Comparison of ENCODE assay signal across 7 mouse cellular contexts in the genomic region with DNA sequence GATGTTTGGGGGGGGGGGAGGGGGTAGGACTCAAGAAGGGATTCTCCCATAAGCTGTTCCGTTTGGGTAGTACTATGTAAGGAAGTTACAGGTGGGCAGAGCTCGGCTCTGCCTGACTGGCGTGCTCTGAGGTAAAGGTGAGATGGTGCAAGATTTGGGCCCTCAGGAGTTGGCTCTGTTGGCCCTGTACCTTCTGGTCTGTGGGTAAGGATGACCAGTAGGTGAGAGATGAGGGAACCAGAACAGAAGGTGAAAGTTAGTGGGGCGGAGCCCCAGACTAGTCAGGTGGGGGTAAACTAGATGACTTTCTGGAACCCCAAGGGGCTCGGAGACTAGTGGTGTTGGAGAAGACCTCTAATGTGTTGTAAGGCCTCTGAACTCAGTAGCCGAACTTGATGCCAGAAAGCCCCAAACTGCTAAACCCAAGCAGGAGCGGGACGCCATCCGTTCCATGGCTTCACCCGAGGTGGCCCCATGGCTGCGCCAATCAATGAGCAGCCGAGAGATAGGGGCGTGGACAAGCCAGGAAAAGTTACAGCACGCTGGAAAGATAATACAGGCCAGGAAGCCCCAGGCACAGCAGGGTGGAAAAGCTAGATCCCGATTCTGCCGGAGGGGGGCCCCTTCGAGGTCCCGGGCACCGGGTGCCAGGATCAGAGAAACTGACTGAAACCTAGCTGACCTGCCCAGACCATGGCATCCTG. TPM values are rescaled to one million over a fixed set of nuclear protein-coding genes. Genes with fewer than 3 reads are reported as not detected.
A peak's percentile ranks its signal among the peaks of the same experiment; 100 is the strongest.
DNase-seq lines count a peak whose midpoint lies in the region; ATAC-seq and TF ChIP-seq lines count a peak whose summit lies in the region.

No protein-coding gene starts in this region.

- TF ChIP-seq POLR2A in embryonic fibroblast, embryonic 13.5 days (IDR thresholded peaks at IDR 0.05; ENCODE audit: low read depth, low read length) = peak; percentile 69

- no peak overlapping the region for H3K4me3 ChIP-seq in embryonic fibroblast, embryonic 13.5 days (ENCODE audit: insufficient read depth, low read length)
- H3K4me3 ChIP-seq in heart, embryonic 12.5 days = peak overlapping the region; percentile 55
- H3K4me3 ChIP-seq in lung, embryonic 15.5 days = peak overlapping the region; percentile 56
- peak overlapping the region; percentile 21; the same call in 1 of the 2 replicates for H3K4me3 ChIP-seq in neural tube, embryonic 14.5 days (ENCODE audit: low read depth, low read length)

- 0 out of 2 replicates have a peak, but pooled peaks cover 3% of the 10 kb centered on the region for H3K9me3 ChIP-seq in heart, embryonic 12.5 days (replicated peaks)
- no peaks in the 10 kb centered on the region for H3K9me3 ChIP-seq in lung, embryonic 15.5 days
- no peaks in the 10 kb centered on the region for H3K9me3 ChIP-seq in neural tube, embryonic 14.5 days (ENCODE audit: control insufficient read depth, low read length)

- H3K4me1 ChIP-seq in embryonic fibroblast, embryonic 13.5 days (ENCODE audit: control insufficient read depth, insufficient read depth, low read length) = peaks cover 14% of the 10 kb centered on the region
- H3K4me1 ChIP-seq in heart, embryonic 12.5 days (replicated peaks) = peaks cover 32% of the 10 kb centered on the region
- H3K4me1 ChIP-seq in lung, embryonic 15.5 days = peaks cover 25% of the 10 kb centered on the region
- no peaks in the 10 kb centered on the region for H3K4me1 ChIP-seq in neural tube, embryonic 14.5 days (ENCODE audit: control insufficient read depth, insufficient read depth, low read length)

- peaks cover 28% of the 10 kb centered on the region for H3K36me3 ChIP-seq in heart, embryonic 12.5 days
- H3K36me3 ChIP-seq in lung, embryonic 15.5 days = peaks cover 8% of the 10 kb centered on the region
- H3K36me3 ChIP-seq in neural tube, embryonic 14.5 days (ENCODE audit: control insufficient read depth, insufficient read depth, low read length) = 0 out of 2 replicates have a peak, but pooled peaks cover 6% of the 10 kb centered on the region

- DNase-seq in adrenal gland, postnatal 14 days = peak; percentile 91
- DNase-seq in kidney, adult 8-10 months = peak; percentile 45 to 67
- DNase-seq in frontal cortex, postnatal 36 days (ENCODE audit: low spot score in 2 of 2) = no peak

- H3K9ac ChIP-seq in heart, embryonic 12.5 days = peak overlapping the region; percentile 68
- H3K9ac ChIP-seq in lung, embryonic 15.5 days = peak overlapping the region; percentile 61
- H3K9ac ChIP-seq in neural tube, embryonic 14.5 days (replicated peaks; ENCODE audit: low read depth, low read length) = peak overlapping the region; percentile 28; the same call in 1 of the 2 replicates

- WGBS in heart, embryonic 12.5 days = 11% methylated on average over 19 of the region's 19 CpGs
- 15% methylated on average over 19 of the region's 19 CpGs for WGBS in lung, embryonic 15.5 days
- WGBS in neural tube, embryonic 14.5 days = 20% methylated on average over 19 of the region's 19 CpGs

- no peaks in the 10 kb centered on the region for H3K27me3 ChIP-seq in heart, embryonic 12.5 days (replicated peaks)
- no peaks in the 10 kb centered on the region for H3K27me3 ChIP-seq in lung, embryonic 15.5 days
- H3K27me3 ChIP-seq in neural tube, embryonic 14.5 days (ENCODE audit: control insufficient read depth, insufficient read depth, low read length) = no peaks in the 10 kb centered on the region

- ATAC-seq in heart, embryonic 12.5 days (ENCODE audit: insufficient number of reproducible peaks, low FRiP score) = peak; percentile 76
- peak; percentile 81 for ATAC-seq in lung, embryonic 15.5 days (ENCODE audit: borderline replicate concordance, extremely low read depth, low FRiP score, low TSS enrichment)
- peak; percentile 41; the same call in 1 of the 2 replicates for ATAC-seq in neural tube, embryonic 14.5 days (ENCODE audit: low read depth)

- peak overlapping the region; percentile 91 for H3K4me2 ChIP-seq in heart, embryonic 12.5 days
- peak overlapping the region; percentile 94 for H3K4me2 ChIP-seq in lung, embryonic 15.5 days
- peak overlapping the region; percentile 45 for H3K4me2 ChIP-seq in neural tube, embryonic 14.5 days (ENCODE audit: low read depth, low read length)

- TF ChIP-seq CTCF in embryonic fibroblast, embryonic 13.5 days (IDR thresholded peaks at IDR 0.05; ENCODE audit: borderline replicate concordance, insufficient read depth, low read length) = no peak

- H3K27ac ChIP-seq in embryonic fibroblast, embryonic 13.5 days (ENCODE audit: insufficient read depth, low read length) = peak overlapping the region; percentile 39
- peak overlapping the region; percentile 58 for H3K27ac ChIP-seq in heart, embryonic 12.5 days (ENCODE audit: poor library complexity, severe bottlenecking)
- 0 out of 2 replicates have a peak overlapping the region, but pooled peaks have one; percentile 20 for H3K27ac ChIP-seq in lung, embryonic 15.5 days
- no peak overlapping the region for H3K27ac ChIP-seq in neural tube, embryonic 14.5 days (ENCODE audit: low read depth, low read length)

RNA-seq across cellular contexts. Expression of a gene that starts 6.1 kb away (rescaled TPM):
- total RNA-seq in adrenal gland, postnatal 14 days (2021) = 13.9 and 24.7 TPM in 2 replicates
- 11.2 and 11.4 TPM in 2 replicates for polyA plus RNA-seq in embryonic fibroblast, embryonic 13.5 days (2011; ENCODE audit: insufficient read length, low read depth, missing spikeins)
- 12.7 and 13.1 TPM in 2 replicates for polyA plus RNA-seq in heart, embryonic 12.5 days (2016; fragmentation: Nextera tagmentation; extraction: Ambion mirVana)
- 15.9 and 18.0 TPM in 2 replicates for polyA plus RNA-seq in lung, embryonic 15.5 days (2015; fragmentation: Nextera tagmentation; extraction: Ambion mirVana)
- 1.8 and 4.0 TPM in 2 replicates for polyA plus RNA-seq in neural tube, embryonic 14.5 days (2014; fragmentation: Nextera tagmentation; extraction: Ambion mirVana)

RNA-seq across cellular contexts. Expression of a gene that starts 13.1 kb away (rescaled TPM):
- 14.2 and 16.5 TPM in 2 replicates for total RNA-seq in adrenal gland, postnatal 14 days (2021)
- polyA plus RNA-seq in embryonic fibroblast, embryonic 13.5 days (2011; ENCODE audit: insufficient read length, low read depth, missing spikeins) = 9.5 and 17.3 TPM in 2 replicates
- 5.6 and 5.7 TPM in 2 replicates for polyA plus RNA-seq in heart, embryonic 12.5 days (2016; fragmentation: Nextera tagmentation; extraction: Ambion mirVana)
- 4.5 and 4.8 TPM in 2 replicates for polyA plus RNA-seq in lung, embryonic 15.5 days (2015; fragmentation: Nextera tagmentation; extraction: Ambion mirVana)
- 6.3 and 7.4 TPM in 2 replicates for polyA plus RNA-seq in neural tube, embryonic 14.5 days (2014; fragmentation: Nextera tagmentation; extraction: Ambion mirVana)

RNA-seq across cellular contexts. Expression of a gene that starts 19.0 kb away (rescaled TPM):
- total RNA-seq in adrenal gland, postnatal 14 days (2021) = 127 and 135 TPM in 2 replicates
- polyA plus RNA-seq in embryonic fibroblast, embryonic 13.5 days (2011; ENCODE audit: insufficient read length, low read depth, missing spikeins) = 127 and 132 TPM in 2 replicates
- 41.3 and 42.7 TPM in 2 replicates for polyA plus RNA-seq in heart, embryonic 12.5 days (2016; fragmentation: Nextera tagmentation; extraction: Ambion mirVana)
- polyA plus RNA-seq in lung, embryonic 15.5 days (2015; fragmentation: Nextera tagmentation; extraction: Ambion mirVana) = 56.9 and 57.3 TPM in 2 replicates
- polyA plus RNA-seq in neural tube, embryonic 14.5 days (2014; fragmentation: Nextera tagmentation; extraction: Ambion mirVana) = 65.0 and 82.8 TPM in 2 replicates

RNA-seq across cellular contexts. Expression of a gene that starts 28.3 kb away (rescaled TPM):
- 6.8 and 123 TPM in 2 replicates for total RNA-seq in adrenal gland, postnatal 14 days (2021)
- not detected in 2 replicates for polyA plus RNA-seq in embryonic fibroblast, embryonic 13.5 days (2011; ENCODE audit: insufficient read length, low read depth, missing spikeins)
- 0.86 and 6.4 TPM in 2 replicates for polyA plus RNA-seq in heart, embryonic 12.5 days (2016; fragmentation: Nextera tagmentation; extraction: Ambion mirVana)
- 0.89 and 4.3 TPM in 2 replicates for polyA plus RNA-seq in lung, embryonic 15.5 days (2015; fragmentation: Nextera tagmentation; extraction: Ambion mirVana)
- 0.27 TPM in 2 replicates for polyA plus RNA-seq in neural tube, embryonic 14.5 days (2014; fragmentation: Nextera tagmentation; extraction: Ambion mirVana)

RNA-seq across cellular contexts. Expression of a gene that starts 42.2 kb away (rescaled TPM):
- total RNA-seq in adrenal gland, postnatal 14 days (2021) = 14.3 and 15.9 TPM in 2 replicates
- 1.7 TPM in 2 replicates for polyA plus RNA-seq in embryonic fibroblast, embryonic 13.5 days (2011; ENCODE audit: insufficient read length, low read depth, missing spikeins)
- 1.4 and 2.3 TPM in 2 replicates for polyA plus RNA-seq in heart, embryonic 12.5 days (2016; fragmentation: Nextera tagmentation; extraction: Ambion mirVana)
- polyA plus RNA-seq in lung, embryonic 15.5 days (2015; fragmentation: Nextera tagmentation; extraction: Ambion mirVana) = 0.66 and 0.83 TPM in 2 replicates
- polyA plus RNA-seq in neural tube, embryonic 14.5 days (2014; fragmentation: Nextera tagmentation; extraction: Ambion mirVana) = 2.8 and 3.5 TPM in 2 replicates

Comparison
In these comparisons a context has a peak if more than half of its experiments do, and no peak if none do; other contexts are left out.
1. DNase-seq: peak in adrenal gland, postnatal 14 days (single experiment) and kidney, adult 8-10 months (2 of 2); none in frontal cortex, postnatal 36 days (0 of 2).
2. Peak in every context shown above with its lines, with median percentiles within 50 percentile points of each other: ATAC-seq, H3K4me2 ChIP-seq and H3K9ac ChIP-seq.